Mouse (Mus musculus) right cerebral cortex, postnatal 10 days (tissue): Measurements from ENCODE around the gene Dnaja4.

Experiments
- DNase-seq, 2 experiments: peaks; one replicate each; pipeline ENCODE4 v3.0.0; 2021; ENCODE audit warnings: low spot score in 2 of 2

The Dnaja4 gene

DNA sequence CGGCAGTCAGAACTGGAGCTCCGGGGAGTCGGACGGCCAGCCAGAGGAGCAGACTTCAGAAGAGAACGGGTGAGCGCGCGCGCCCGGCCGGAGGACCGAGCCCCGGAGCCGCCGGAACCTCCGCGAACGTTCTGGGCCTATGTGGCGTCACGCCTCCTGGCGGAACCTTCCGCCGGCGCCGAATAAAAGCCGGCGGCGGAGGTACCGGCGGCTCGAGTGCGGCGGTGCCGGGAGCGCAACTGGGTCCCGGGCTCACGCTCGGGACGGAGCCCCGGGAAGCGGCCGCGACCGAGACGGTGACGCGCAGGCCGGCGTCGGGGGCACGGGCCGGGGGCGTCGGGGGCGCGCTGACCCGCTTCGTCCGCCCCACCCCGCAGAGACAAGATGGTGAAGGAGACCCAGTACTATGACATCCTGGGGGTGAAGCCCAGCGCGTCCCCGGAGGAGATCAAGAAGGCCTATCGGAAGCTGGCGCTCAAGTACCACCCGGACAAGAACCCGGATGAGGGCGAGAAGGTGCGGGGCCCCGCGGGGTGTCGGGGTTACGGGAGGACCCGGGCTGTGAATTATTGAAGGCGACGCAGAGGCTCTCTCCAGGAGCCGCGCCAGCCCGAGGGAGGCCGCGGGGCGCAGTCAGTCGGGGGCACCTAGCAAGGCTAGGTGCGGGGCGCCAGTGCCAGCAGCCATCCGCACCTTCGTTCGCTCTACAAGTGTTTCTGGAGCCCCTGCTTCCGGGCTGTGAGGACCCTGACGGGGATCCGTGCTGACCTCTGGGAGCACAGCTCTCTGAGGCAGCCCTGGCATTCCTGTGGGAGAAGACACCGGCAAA is 886 bp downstream of the Dnaja4 start:
- DNase-seq = peak; percentile 87 to 88

DNA sequence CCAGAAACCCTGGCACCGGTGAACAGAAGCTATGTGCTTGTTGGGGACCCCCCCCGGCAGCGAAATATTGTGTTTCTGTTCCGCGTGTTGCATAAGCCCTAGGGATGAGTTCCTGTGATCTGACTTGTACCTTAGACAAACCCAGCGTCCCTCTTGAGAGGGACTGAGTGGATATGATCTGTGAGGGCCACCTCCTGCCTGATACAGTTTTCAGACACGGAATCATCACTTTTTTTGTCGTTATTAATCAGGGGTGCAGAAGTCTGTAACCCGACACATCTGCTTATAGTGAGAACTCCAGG is 1.5 kb downstream of the Dnaja4 start:
- DNase-seq = peak in 1 of 2 experiments; percentile 40

DNA sequence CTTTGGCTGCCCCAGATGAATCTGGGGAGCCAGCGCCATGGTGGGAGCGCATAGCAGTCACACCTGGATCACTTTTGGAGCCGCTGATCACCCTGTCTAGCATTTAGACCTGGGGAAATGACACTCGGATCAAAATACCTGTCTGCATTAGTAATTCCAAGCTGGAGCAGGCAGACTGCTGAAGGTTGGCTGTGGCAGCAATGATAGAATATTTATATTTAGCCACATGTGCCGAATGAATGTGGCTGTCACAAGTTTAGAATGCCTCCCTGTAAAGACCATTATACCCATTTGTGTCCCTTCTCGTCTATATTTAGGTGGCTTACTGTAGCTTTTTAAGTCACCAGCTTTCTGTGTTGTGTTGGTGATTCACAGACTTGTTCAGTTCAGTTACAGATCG is 2.1 kb downstream of the Dnaja4 start:
- no peak for DNase-seq

DNA sequence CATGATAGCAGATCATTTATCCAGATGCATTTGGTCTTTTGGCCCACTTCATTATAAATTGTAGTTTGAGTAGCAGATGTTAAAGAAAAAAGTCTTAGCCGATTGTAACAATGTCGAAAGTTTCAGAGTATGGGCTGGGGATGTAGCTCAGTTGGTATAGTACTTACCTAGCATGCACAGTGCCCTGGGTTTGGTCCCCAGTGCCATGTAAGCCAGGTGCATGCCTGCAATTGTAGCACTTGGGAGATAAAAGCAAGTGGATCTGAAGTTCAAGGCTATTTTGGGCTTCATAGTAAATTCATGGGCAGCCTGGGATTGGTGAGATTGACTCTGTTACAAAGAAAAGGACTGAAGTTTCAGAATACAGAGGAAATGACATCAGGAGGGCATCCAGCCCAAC is 3.9 kb downstream of the Dnaja4 start:
- no peak for DNase-seq

DNA sequence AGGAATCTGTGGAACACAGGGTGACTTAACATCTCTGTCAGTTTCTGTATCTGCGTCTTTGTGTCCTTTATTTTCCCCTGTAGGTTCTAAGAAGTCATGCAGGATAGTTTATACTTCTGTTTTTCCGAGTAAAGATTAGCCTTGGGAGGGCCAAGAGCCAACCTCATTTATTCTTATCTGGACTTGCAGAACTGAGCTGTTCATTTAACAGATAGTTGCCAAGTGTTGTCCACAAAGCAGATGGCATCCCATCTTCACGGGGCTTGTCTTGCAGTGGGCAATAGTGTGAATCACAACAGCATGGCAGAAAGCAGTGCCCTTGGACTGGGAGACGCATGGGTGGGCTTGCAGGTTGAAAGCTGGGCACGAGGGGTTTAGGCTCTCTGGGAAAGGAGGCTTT is 5.7 kb downstream of the Dnaja4 start:
- no peak for DNase-seq

DNA sequence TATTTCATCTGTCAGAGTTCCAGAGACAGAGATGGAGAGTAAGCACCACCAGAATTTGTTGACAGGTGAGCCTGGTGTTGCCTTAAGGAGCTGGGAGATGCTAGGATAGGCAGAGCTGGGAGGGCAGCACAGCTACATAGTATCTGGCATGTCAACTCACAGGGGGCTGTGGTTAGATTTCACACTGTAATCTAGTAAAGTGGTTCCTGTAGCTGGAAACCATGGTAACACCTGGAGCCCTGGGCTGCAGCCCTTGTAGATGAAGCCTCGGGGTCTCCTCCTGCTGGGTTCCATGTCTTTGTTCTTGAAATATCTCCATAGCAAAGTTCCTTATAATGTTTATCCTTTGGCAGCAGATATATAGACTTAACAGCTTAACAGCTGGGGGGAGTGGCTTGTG is 6.9 kb downstream of the Dnaja4 start:
- no peak for DNase-seq

DNA sequence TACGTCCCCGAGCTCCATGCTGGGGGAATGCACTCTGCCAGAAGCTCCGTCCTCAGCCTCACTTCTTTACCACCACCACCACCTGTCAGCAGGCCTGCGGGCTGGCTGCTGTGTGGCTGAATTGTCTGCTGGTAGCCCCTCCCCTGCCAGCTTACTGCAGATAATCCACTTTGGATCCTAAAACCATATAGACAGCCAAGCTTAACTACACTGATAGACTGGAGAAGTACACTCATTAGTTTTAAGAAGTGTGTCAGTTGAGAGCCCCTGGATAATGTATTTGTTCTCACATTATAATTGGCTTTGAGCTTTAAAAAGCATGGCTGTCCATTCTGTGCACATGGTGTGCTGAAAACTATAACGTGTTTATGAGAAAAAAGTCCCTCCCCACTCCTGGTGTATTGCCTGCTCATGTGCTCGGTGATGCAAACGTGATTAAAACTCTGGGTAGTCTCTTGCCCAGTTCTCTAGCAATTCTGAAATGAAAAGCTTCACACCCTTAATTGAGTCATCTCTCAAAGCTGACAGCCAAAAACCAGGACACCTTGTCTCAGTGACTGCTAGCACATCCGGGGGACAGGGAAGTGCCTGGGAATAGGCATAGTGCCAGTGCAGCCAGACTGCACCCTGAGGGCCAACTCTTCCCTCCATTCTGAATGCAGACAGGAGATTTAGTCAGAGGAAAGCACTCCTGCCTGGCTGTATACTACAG is 8.8 kb downstream of the Dnaja4 start:
- DNase-seq = peak in 1 of 2 experiments; percentile 51

DNA sequence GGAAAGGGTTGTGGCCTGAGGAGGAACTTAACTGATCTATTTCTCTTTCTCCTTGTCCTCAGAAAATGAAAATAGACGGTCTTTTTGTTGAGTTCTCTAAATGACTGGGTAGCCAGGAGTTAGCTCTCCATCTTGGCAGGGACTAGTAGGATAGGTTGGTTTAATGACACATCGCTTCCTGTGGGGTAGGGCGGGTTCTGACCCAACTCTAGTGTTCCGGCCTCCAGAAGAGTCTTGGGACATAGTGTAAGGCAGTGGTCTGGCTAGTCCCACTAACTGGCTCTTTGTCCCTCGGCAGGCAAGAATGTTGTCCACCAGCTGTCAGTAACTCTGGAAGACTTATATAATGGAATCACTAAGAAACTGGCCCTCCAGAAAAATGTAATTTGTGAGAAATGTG is 9.4 kb downstream of the Dnaja4 start:
- no peak for DNase-seq

DNA sequence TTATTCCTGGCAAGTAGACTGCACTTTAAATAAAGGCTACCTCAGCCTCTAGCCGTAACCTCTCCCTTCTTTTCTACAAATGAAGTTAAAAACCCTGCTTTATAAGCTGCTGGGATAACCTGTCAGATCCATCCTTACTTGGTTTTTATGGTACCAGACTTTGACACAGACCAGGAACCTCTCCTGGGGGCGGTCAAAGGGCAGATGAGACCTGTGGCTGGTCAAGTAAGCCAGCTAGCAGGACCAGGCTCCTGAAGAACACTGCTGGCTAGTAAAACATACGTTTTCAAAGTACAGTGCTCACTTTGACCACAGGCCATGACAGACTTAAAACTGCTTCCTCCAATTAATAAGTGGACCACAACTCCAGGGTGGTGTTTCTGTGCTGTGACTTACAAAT is 17.1 kb downstream of the Dnaja4 start:
- DNase-seq = no peak

DNA sequence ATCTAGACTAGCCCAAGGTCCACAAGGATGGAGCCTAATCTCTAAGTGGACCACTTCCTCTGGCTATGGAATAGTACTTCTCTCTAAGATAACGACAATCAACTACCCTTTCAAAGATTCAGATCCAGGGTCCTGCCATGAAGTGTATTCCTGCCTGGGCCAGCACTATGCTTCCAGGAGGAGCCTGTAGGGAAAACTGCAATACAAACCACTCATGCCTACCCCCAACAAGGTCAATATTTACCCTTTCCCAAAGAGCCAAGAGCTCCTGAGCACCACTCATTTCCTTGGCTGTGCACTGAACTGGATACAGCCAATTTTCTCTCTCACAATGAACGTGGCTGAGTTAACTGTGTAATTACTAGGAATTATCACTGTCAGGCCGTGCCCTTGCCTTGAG is 18.9 kb downstream of the Dnaja4 start:
- no peak for DNase-seq

DNA sequence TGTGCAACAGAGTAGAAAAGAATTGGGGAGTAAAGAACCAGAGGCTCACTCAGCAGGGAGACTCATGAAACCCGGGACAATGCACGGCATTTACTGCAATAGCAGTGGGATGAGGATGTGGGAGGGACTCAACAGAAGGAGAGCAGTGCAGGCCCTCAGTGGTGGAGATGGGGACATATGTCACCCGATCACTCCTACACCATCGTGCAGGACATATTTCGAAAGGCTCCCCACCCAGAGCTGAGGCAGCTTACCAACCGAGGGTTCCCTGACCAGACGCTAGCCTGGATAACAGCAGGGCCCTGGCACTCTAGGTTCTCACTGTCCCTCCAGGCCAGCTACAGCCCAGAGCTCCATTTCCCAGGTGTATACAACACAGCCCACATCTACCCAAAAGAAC is 23.5 kb downstream of the Dnaja4 start:
- no peak for DNase-seq

DNA sequence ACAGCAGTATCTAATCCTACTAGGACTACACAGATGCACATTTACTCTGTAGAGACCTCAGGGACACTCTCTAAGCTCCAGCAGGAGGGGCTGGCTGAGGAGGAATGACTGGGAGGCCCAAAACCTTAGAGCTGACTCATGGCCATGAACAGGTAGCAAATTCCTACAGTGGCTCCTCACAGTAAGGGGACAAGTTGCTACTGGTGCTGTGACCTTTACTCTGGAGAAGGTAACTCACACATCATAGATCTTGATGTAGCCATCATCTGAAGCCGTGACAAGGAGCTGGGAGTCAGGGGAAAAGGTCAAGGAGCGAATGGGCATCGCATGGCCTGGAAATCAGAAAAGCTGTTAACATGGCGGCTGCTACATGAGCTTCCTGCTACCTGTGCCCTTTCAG is 23.9 kb downstream of the Dnaja4 start:
- no peak for DNase-seq

DNA sequence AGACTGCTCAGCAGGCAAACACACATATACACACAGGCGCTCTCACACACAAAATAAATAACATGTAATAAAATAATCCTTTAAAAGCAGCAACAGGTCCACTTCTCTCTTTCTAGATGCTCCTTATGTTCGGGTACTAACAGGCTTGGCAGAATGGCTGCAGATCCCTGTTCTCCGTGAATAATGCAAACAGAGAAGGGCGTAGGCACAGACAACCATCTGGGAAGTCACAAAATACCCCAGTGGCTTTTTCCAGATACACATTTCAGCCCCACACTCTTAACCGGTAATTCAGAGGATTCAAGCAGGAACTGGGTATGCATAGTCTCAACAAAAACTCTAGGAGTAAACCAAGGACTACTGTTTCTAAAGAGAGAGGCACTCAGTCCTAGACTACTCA is 27.6 kb downstream of the Dnaja4 start:
- DNase-seq = no peak

DNA sequence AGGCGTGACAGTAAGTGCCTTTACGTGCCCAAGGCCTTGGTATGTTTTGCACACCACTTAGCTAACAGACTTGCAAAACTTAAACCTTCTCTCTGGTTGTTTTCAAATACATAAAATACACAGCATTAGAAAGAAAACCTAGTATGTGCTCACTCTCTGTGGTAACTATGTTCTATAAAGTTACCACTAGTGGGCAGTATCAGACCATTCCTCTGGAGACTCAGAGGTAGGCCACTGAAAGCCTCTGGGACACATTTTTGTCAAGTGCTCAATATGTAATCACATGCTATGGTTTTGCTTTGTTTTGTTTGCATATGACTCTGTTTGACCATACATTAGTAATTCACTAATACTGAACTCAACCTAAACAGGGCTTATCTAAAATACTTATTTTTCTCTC is 33.4 kb downstream of the Dnaja4 start:
- DNase-seq = no peak

DNA sequence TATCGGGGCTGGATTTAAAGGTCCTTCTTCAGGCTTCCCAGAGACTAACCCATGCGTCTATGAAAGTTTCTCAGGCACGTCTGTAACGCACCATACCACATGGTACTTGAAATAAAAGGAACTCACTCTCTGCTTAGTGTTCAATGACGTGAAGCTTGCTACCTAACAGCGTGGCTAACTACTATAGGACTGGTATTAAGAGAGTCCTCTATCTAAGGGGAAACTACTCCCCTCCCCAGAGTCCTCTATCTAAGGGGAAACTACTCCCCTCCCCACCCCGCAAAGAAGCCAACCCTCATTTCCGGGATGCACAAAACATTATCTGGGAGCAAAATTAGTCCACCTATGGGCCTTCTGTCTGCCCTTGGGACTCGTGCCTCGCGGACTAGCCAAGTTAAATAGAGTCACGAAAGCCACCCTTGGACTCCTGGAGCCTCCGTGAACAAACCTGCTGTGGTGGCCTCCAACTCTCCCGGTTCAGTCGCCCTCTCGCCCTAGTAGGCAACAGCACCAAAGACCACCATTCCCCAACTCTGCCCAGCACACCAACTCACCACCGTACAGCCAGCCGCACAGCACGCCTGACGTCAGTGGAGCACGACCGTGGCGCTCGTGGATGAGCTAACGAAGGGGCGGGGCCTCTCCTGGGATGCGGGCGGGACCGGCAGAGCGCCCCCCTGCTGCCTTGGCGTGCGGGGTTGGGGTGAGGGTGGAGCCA is 35.4 kb downstream of the Dnaja4 start, which contains the start of gene Wdr61:
Gene Wdr61, minus strand, starts transcription at position 599 of the 718 bp plus-strand sequence.
- peak; percentile 98 for DNase-seq

DNA sequence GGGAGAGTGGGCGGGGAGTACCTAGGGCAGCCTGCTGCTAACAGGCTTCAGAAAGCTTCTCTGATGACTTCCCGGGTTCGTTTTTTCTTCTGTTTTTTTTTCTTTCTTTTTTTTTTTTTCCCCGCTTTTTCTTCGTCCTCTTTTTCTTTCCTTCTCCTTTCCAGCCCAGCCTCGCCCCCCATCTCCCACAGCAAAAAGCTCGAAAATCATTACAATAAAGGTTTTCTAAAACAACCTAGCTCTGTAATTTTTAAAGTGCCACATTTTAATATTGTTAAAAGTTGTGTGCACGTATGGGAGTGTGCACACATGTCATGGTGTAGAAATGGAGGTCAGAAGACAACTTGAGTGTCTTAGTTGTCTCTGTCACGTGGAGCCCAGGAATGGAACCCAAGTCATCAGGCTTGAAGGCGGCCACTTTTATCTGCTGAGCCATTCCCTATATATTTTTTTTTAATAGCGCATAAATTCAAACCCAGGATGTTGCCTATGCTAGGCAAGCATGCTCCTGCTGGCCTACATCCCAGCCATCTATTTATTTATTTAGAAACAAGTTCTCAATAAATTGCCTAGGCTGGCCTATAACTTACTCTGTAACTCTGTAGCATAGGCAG is 36.1 kb downstream of the Dnaja4 start:
- DNase-seq = no peak

DNA sequence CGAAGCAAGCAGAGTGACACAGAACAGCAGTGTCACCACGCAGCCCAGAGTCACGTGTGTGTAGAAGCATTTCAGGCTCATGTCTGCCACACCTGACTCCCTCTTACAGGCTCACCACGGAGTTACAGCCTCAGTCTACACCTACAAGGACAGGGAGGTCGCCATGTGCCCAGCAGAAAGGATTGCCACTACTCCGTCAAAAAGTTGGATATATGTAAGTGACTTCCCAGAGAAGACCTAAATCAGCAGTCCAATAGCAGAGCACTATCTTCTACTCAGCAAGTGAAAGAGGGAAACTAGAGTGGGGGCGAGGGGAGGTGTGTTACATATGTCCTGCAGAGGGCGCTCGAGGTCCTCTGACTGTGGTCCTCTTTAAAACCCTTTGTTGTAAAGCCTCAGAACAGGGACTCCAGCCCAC is 37.6 kb downstream of the Dnaja4 start:
- no peak for DNase-seq

DNA sequence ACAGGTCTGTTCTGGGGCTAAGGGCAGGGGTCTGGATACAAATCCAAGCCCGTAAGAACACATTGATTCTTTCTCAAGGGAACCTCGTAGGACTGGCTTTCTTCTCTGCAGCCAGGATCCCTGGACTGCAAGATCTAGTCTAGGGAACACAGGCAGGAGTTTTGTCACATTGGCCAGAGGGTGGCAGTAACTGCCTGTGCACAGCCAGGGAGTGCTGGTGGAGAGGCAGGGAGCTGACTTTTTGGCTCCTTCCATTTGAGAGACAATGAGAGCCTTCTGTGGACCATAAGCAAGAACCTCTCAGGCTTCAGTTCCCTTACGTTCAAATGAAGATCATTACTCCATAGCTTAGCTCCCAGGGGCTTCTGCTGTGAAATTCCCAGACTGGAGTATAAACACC is 39.7 kb downstream of the Dnaja4 start:
- DNase-seq = peak; percentile 73 to 80

DNA sequence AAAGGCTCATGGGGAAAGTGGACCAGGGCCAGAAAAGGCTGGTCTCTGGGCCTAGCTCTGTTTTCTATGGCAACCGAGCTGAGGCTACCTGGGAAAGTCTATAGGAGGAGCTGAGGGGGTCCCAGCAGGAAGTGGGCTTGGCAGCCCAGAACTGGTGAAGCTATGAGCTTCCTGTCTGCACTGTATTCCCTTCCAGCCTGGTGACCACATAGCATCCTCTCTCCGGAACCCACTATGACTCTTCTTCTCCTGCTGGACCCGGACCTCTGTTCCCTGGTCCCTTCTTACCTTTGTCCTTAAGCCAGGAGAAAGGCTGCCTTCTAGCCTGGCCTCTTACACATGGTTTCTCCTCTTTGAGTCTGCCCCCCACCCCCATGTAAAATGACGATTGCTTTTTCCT is 45.2 kb downstream of the Dnaja4 start:
- DNase-seq = no peak

DNA sequence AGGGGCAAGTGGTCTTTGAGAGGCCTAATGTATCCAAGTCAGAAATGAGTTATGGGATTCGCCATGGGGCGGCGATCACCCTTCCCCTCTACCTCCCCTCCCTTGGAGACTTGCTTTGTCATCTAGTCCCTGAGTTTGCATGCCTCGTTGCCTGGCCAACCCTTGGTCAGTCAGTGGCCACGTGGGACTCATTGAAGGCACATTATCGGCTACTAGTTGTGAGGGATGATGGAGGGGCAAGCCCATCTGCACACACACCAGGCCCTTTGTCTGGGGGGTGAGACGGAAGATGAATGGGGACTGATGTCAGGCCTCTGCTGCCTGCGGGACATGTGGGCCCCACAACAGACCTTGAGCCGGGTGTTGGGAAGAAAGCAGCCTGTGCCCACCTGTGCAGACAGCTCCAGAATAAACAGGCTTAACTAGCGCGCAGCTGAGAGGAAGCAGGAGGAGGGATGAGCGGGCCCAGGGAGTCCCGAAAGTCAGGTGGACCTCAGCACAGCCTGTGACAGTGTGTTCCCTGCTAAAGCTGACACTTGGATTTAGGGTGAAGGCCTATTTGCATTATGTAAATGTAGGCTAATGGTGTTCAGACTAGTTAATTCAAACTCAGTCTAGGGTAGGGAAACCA is 47.2 kb downstream of the Dnaja4 start:
- DNase-seq = no peak

DNA sequence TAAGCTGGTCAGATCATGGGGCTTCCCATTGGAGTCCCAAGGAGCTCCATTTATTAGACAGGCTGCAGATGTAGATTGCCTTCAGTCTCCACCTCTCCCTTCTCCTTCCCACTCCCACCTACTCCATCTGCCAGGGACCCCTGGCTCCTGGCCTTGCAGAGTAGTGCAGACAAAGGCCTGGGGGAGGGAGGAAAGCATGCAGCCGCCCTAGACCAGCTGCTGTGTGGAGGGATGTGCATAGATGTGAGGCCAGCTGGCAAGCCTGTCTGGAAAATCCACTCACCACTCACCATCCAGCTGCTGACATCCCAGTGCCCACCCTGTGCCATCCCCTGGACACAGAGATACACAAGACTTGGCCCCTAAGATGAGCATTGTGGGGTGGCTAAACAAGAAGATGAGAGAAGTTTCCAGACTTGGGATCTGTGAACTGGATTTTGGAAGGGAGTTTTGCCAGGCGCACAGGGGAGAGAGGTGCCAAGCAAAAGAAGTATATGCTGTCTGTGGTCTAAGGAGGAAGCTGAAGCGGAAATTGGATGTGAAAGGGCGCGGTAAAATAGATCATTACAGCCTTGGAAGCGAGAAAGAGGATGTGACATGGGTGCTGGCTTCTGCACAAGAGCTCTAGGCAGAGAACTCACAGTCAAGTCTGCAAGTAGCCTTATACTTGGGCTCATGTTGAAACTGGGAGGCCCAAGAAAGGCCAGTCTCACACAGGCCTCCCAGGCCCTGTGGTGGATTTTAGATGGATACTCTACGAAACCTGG is 51.7 kb downstream of the Dnaja4 start:
- no peak for DNase-seq
